Mouse (Mus musculus) erythroid progenitor cell, adult 5-6 weeks (primary cell): ENCODE results near the gene Capn9. TPM values are rescaled to one million over a fixed set of nuclear protein-coding genes. Genes with fewer than 3 reads are reported as not detected.

Experiments used
- ATAC-seq: replicated peaks from 2 replicates; pipeline ENCODE4 v1.8.0; 2016; ENCODE audit warnings: moderate number of reproducible peaks, mild to moderate bottlenecking, moderate TSS enrichment, inconsistent platforms; ENCODE audit not compliant: poor library complexity, low FRiP score, severe bottlenecking
- total RNA-seq, 2 experiments: library from RNA; stranded (forward) in 1 of 2; stranded (reverse) in 1 of 2; fragments of 150-400 nt in 1 of 2; fragments of 186-747, 209-891 nt in 1 of 2; gene quantifications; 2 replicates each; pipeline versions ENCODE4 v1.2.3 to v1.2.4; 2015 to 2017; ENCODE audit warnings: low replicate concordance in 2 of 2

Gene Capn9
- total RNA-seq (2015; ENCODE audit: low replicate concordance), result not detected in 2 replicates
- not detected in 2 replicates for total RNA-seq (2017; ENCODE audit: low replicate concordance)

GRCm38 (mm10) chr8:124575811-124576210 is at the start of gene Capn9:
Gene Capn9 (plus strand): TSS chr8:124576111.
- no peak for ATAC-seq

GRCm38 (mm10) chr8:124526261-124526660 is 49.6 kb upstream of the Capn9 start:
- no peak for ATAC-seq

- no peak; the same call in 1 of the 2 replicates for ATAC-seq
Observed at GRCm38 (mm10) chr8:124530076-124530475, 45.8 kb upstream of the Capn9 start.

GRCm38 (mm10) chr8:124530556-124530955 is 45.4 kb upstream of the Capn9 start:
- ATAC-seq, result no peak

- ATAC-seq, result no peak
Observed at GRCm38 (mm10) chr8:124530996-124531395, 44.9 kb upstream of the Capn9 start.

GRCm38 (mm10) chr8:124532626-124533025 is 43.3 kb upstream of the Capn9 start:
- no peak for ATAC-seq

GRCm38 (mm10) chr8:124535451-124535850 is 40.5 kb upstream of the Capn9 start:
- no peak for ATAC-seq

- ATAC-seq, result no peak
Observed at GRCm38 (mm10) chr8:124540906-124541305, 35.0 kb upstream of the Capn9 start.

GRCm38 (mm10) chr8:124542001-124542400 is 33.9 kb upstream of the Capn9 start:
- no peak for ATAC-seq

- ATAC-seq, result no peak
Observed at GRCm38 (mm10) chr8:124543272-124543671, 32.6 kb upstream of the Capn9 start.

GRCm38 (mm10) chr8:124546371-124546770 is 29.5 kb upstream of the Capn9 start:
- ATAC-seq, result no peak

- no peak for ATAC-seq
Observed at GRCm38 (mm10) chr8:124546815-124547214, 29.1 kb upstream of the Capn9 start.

GRCm38 (mm10) chr8:124547269-124547668 is 28.6 kb upstream of the Capn9 start:
- ATAC-seq, result no peak

- no peak for ATAC-seq
Observed at GRCm38 (mm10) chr8:124548187-124548586, 27.7 kb upstream of the Capn9 start.

- no peak for ATAC-seq
Observed at GRCm38 (mm10) chr8:124551011-124551661, 24.8 kb upstream of the Capn9 start.

- no peak for ATAC-seq
Observed at GRCm38 (mm10) chr8:124555113-124555750, 20.7 kb upstream of the Capn9 start.

GRCm38 (mm10) chr8:124556164-124556563 is 19.7 kb upstream of the Capn9 start:
- ATAC-seq, result no peak

- ATAC-seq, result no peak
Observed at GRCm38 (mm10) chr8:124556658-124557057, 19.3 kb upstream of the Capn9 start.

GRCm38 (mm10) chr8:124557476-124557875 is 18.4 kb upstream of the Capn9 start:
- ATAC-seq, result no peak

GRCm38 (mm10) chr8:124567126-124567525 is 8.8 kb upstream of the Capn9 start:
- no peak for ATAC-seq

- ATAC-seq, result no peak
Observed at GRCm38 (mm10) chr8:124567584-124567983, 8.3 kb upstream of the Capn9 start.
